Mouse (Mus musculus) liver, adult 2 months (tissue): ENCODE data around the gene Rab29. TPM values are rescaled to one million over a fixed set of nuclear protein-coding genes. Genes with fewer than 3 reads are reported as not detected.

Source experiments
- DNase-seq: peaks from one replicate; pipeline ENCODE4 v3.0.0-alpha.2; 2011; ENCODE audit warnings: low read depth, low spot score; ENCODE audit errors: extremely low read depth
- H3K27ac ChIP-seq: fragments of 200-500 bp; replicated peaks from 2 replicates; pipeline ENCODE4 v1.5.1; 2012; ENCODE audit warnings: low read depth, mild to moderate bottlenecking, control low read depth, inconsistent platforms, low read length; ENCODE audit not compliant: insufficient read depth
- H3K27me3 ChIP-seq: fragments of 200-500 bp; 2 replicates; pipeline ENCODE4 v1.6.1; 2012; ENCODE audit warnings: mild to moderate bottlenecking, moderate library complexity, low read length, inconsistent platforms; ENCODE audit not compliant: control insufficient read depth, insufficient read depth
- H3K36me3 ChIP-seq: fragments of 200-500 bp; 2 replicates; pipeline ENCODE4 v1.6.1; 2012; ENCODE audit warnings: low read length, inconsistent platforms; ENCODE audit not compliant: control insufficient read depth, insufficient read depth
- H3K4me1 ChIP-seq: fragments of 200-500 bp; 2 replicates; pipeline ENCODE4 v1.6.1; 2011; ENCODE audit warnings: low read length; ENCODE audit not compliant: control insufficient read depth, insufficient read depth
- H3K4me3 ChIP-seq: fragments of 200-500 bp; 2 replicates; pipeline ENCODE4 v1.5.1; 2011; ENCODE audit warnings: low read depth, mild to moderate bottlenecking, control low read depth, low read length, moderate library complexity; ENCODE audit not compliant: insufficient read depth
- H3K79me2 ChIP-seq: fragments of 200-500 bp; 2 replicates; pipeline ENCODE4 v1.6.1; 2012; ENCODE audit warnings: inconsistent platforms, mild to moderate bottlenecking, low read length, moderate library complexity; ENCODE audit not compliant: control insufficient read depth, insufficient read depth
- H3K9ac ChIP-seq: fragments of 200-500 bp; 2 replicates; pipeline ENCODE4 v1.6.1; 2012; ENCODE audit warnings: low read depth, mild to moderate bottlenecking, control low read depth, inconsistent platforms, low read length
- CTCF ChIP-seq: fragments of 200-500 bp; IDR thresholded peaks from 2 replicates; pipeline ENCODE4 v1.5.1; 2011; ENCODE audit warnings: low read depth, low read length, control low read depth
- POLR2A ChIP-seq: fragments of 200-500 bp; IDR thresholded peaks from 2 replicates; pipeline ENCODE4 v1.6.1; 2011; ENCODE audit warnings: low read length, control low read depth; ENCODE audit not compliant: insufficient read depth; ENCODE audit errors: extremely low read depth
- WGBS: fragments of 180-500 bp; shearing (Covaris S2); methylation state at CpG from one replicate; pipeline ENCODE4 v1.1.7; 2018; 5-methylcytosine and 5-hydroxymethylcytosine counted together
- polyA plus RNA-seq: library from polyadenylated mRNA; depleted of rRNA; stranded (reverse); fragments of >200 nt; gene quantifications from 2 replicates; pipeline ENCODE4 v1.2.3, GENCODE M21; 2012
- total RNA-seq: library from RNA; depleted of rRNA; stranded (reverse); fragments of >200 nt; gene quantifications from 2 replicates; pipeline ENCODE4 v1.2.3, GENCODE M21; 2014

The Rab29 gene
- total and polyA plus RNA-seq, 2 experiments: 18.2 to 20.2 TPM

DNA sequence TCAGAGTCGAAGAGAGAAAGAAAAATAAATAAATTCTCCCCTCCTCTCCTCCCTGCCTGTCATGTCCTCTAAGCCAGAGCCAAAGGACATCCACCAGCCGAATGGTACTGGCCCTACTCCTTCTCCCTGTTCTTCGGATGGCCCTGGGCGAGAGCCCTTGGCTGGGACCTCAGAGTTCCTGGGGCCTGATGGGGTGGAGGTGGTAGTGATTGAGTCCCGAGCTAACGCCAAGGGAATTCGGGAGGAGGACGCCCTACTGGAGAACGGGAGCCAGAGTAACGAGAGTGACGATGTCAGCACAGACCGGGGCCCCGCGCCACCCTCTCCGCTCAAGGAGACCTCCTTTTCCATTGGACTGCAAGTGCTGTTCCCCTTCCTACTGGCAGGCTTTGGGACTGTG lies 36.5 kb upstream of the Rab29 start:
- Histone ChIP-seq H3K36me3 (no peaks in the 10 kb centered on the region), H3K9ac (no peak overlapping the region), H3K4me3 (no peak overlapping the region), H3K79me2 (no peaks in the 10 kb centered on the region), H3K27ac (no peak overlapping the region), H3K27me3 (no peaks in the 10 kb centered on the region), H3K4me1 (peaks cover 11% of the 10 kb centered on the region)
- no peak for DNase-seq
- TF ChIP-seq POLR2A (no peak), CTCF (no peak)
- WGBS: 92% methylated on average over 15 of the region's 15 CpGs

- no peaks in the 10 kb centered on the region for H3K36me3 ChIP-seq
- peaks cover 11% of the 10 kb centered on the region for H3K4me1 ChIP-seq
- TF ChIP-seq POLR2A (no peak), CTCF (no peak)
- 93% methylated on average over 8 of the region's 8 CpGs for WGBS
- no peak overlapping the region for H3K9ac ChIP-seq
- H3K4me3 ChIP-seq: no peak overlapping the region
- no peaks in the 10 kb centered on the region for H3K79me2 ChIP-seq
- DNase-seq: no peak
- H3K27ac ChIP-seq: no peak overlapping the region
- H3K27me3 ChIP-seq: no peaks in the 10 kb centered on the region
These were observed 35.9 kb upstream of the Rab29 start for GRCm38 (mm10) chr1:131830971-131831641.

DNA sequence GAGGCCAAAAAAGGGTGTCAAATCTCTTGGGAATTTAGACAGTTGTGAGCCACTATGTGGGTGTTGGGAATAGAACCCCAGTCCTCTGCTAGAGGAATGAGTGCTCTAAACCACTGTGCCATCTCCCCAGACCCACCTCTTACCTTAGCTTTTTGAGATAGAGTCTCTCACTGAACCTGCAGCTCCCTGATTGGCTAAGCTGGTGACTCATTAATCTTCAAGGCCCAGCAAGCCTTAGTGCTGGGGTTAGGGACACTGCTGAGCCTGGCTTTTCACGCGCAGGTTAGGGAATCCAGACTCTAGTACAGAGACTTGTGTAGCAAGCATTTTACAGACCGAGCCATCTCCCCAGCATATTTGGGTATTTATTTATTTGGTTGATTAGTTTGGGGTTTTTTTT lies 30.0 kb upstream of the Rab29 start:
- Histone ChIP-seq H3K27ac (no peak overlapping the region), H3K36me3 (peaks cover 3% of the 10 kb centered on the region; the same call in 1 of the 2 replicates), H3K79me2 (no peaks in the 10 kb centered on the region), H3K4me3 (no peak overlapping the region), H3K4me1 (no peaks in the 10 kb centered on the region), H3K27me3 (no peaks in the 10 kb centered on the region), H3K9ac (no peak overlapping the region)
- TF ChIP-seq POLR2A (no peak), CTCF (no peak)
- DNase-seq: no peak
- 84% methylated on average over 3 of the region's 3 CpGs for WGBS

- Histone ChIP-seq H3K9ac (no peak overlapping the region), H3K79me2 (no peaks in the 10 kb centered on the region), H3K4me1 (no peaks in the 10 kb centered on the region), H3K36me3 (peaks cover 6% of the 10 kb centered on the region; the same call in 1 of the 2 replicates), H3K4me3 (no peak overlapping the region), H3K27me3 (no peaks in the 10 kb centered on the region), H3K27ac (no peak overlapping the region)
- TF ChIP-seq CTCF: no peak
- TF ChIP-seq POLR2A: no peak
- no peak for DNase-seq
- WGBS: 85% methylated on average over 5 of the region's 5 CpGs
These were observed 28.5 kb upstream of the Rab29 start for GRCm38 (mm10) chr1:131838542-131838941.

DNA sequence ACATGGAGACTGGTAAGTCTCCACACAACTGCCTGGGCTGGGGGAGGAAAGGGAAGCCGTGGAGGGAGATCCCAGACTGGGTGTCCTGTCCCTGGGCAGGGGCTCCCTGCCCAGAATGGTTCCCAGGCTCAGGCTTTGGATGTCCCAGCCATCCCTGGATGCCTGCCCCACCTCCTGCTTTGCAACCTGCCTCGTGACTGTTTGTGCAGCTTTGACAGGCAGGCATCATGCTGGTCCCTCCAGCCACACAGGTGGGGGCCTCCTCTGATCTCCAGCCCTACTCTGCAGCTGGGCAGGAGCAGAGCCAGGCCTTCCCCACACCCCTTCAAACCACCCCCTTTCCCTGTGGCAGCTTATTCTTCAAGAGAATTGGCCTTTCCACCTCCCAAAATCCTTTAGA lies 27.7 kb upstream of the Rab29 start:
- Histone ChIP-seq H3K4me3 (no peak overlapping the region), H3K9ac (no peak overlapping the region), H3K27me3 (no peaks in the 10 kb centered on the region), H3K36me3 (peaks cover 6% of the 10 kb centered on the region; the same call in 1 of the 2 replicates), H3K79me2 (no peaks in the 10 kb centered on the region), H3K4me1 (no peaks in the 10 kb centered on the region), H3K27ac (no peak overlapping the region)
- no peak for TF ChIP-seq POLR2A
- no peak for DNase-seq
- 80% methylated on average over 2 of the region's 2 CpGs for WGBS

- Histone ChIP-seq H3K4me3 (no peak overlapping the region), H3K36me3 (peaks cover 6% of the 10 kb centered on the region; the same call in 1 of the 2 replicates), H3K4me1 (0 out of 2 replicates have a peak, but pooled peaks cover 3% of the 10 kb centered on the region), H3K27me3 (no peaks in the 10 kb centered on the region), H3K79me2 (no peaks in the 10 kb centered on the region), H3K27ac (no peak overlapping the region), H3K9ac (no peak overlapping the region)
- 90% methylated on average over 4 of the region's 4 CpGs for WGBS
- TF ChIP-seq CTCF (no peak), POLR2A (no peak)
- no peak for DNase-seq
These were observed 24.8 kb upstream of the Rab29 start for GRCm38 (mm10) chr1:131842221-131842620.
